Mouse (Mus musculus) megakaryocyte-erythroid progenitor cell, adult 5-6 weeks (primary cell): ENCODE results near the gene Rec114. TPM values are rescaled to one million over a fixed set of nuclear protein-coding genes. Genes with fewer than 3 reads are reported as not detected.

Experiments
- ATAC-seq: replicated peaks from 2 replicates; pipeline ENCODE4 v1.8.0; 2016; ENCODE audit warnings: mild to moderate bottlenecking, inconsistent platforms; ENCODE audit not compliant: severe bottlenecking, poor library complexity, low FRiP score, low TSS enrichment
- total RNA-seq, 2 experiments: library from RNA; stranded (forward) in 1 of 2; stranded (reverse) in 1 of 2; fragments of 200-1000, 215-1000 nt in 1 of 2; fragments of >200 nt in 1 of 2; fragmentation: Nextera tagmentation in 1 of 2; gene quantifications; 2 replicates each; pipeline ENCODE4 v1.2.3; 2014 to 2017

Rec114 gene
- total RNA-seq (2014; fragmentation: Nextera tagmentation) (15.3 and 34.7 TPM in 2 replicates), total RNA-seq (2017) (36.9 and 51.4 TPM in 2 replicates)

DNA sequence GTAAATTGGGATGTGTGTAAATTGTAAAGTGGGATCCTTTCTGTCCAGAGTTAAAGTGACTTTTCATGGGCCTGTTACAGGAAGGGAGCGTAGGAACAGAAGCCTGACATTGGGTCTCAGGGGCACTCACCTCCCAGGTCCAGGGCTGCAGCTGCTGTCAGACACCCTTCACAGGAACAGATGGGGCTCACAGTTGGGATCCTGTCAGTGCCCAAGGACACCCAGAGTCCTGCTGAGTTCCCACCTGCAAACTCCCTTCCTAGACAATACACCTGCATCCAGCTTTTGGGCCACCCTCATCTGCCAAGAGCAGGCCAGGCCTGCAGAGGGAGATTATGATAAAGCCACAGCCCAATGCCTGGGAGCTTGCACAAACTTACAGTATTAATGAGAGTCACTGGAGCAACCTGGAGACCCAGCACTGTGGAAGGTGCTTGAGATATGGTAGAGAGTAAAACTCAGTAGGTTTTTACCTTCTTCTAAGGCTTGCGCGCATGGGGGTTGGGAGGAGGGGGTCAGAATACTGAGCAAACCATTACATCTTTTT lies at the start of gene Rec114:
TSS of gene Rec114 (minus strand) at position 263 of the 547 bp plus-strand sequence.
- ATAC-seq = peak; percentile 72

DNA sequence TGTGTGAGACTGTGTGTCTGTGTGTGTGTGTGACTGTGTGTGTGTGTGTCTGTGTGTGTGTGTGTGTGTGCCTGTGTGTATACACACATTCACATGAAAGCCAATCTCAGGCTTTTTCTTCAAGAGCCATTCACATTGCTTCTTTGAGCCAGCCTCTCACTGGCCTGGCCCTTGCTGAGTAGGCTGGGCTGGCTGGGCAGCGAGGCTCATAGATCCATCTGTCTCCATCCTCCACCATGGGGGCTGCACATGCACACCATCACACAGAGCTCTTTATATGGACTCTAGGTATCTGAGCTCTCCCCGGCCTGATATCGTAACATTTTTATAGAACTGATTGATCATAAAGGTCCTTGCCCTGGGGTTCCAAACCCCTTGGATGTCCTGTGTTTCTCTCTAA lies 45.7 kb upstream of the Rec114 start:
- no peak for ATAC-seq

DNA sequence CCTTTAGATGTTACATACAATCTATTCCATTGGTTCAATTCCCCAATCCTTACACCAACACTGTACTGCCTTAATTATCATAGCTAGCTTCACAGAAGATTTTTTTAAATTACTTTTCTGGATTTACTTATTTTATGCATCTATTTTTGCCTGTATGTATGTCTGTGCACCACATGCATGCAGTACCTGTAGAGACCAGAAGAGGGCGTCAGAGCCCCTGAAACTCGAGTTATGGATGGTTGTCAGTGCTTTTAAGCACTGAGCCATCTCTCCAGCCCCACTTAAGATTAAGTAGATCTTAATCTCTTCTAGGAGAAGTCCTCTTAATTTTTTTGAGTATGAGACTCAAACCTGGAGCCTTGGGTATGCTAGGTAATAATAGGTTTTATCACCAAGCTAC lies 31.6 kb upstream of the Rec114 start:
- ATAC-seq = no peak

DNA sequence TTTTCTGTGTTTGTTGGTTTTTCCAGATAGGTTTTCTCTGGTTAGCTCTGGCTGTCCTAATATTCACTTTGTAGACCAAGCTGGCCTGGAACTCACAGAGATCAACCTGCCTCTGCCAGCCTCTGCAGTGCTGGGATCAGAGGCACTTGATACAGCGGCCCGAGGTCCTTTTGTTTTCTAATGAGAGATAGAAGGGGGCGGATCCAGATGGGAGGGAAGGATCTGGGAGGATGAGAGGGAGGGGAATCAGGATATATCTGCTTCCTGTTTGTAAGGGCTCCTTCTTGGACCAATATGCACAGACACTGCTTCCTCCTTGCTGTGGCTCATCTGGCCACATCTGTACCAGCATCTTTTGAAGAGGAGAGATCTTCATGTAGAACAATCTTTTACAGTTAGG lies 31.0 kb upstream of the Rec114 start:
- no peak for ATAC-seq

DNA sequence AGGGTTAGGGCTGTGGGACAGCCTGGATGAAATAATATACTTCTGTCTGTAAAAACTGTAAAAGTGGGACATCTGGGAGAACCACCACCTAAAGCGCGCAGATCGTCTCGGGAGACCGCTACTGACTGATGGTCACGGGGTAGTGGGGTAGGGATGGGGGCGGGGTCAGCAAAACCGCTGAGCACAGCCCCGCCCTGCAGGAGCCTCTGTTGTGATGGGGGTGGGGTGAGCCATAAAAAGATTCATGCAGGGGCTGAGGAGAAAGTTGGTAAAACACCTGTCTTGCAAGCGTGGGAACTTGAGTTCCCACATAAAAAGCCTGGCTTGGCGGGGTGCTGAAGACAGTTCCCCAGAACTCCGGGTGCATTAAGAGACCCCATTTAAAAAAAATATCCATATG lies 26.2 kb upstream of the Rec114 start:
- no peak for ATAC-seq

DNA sequence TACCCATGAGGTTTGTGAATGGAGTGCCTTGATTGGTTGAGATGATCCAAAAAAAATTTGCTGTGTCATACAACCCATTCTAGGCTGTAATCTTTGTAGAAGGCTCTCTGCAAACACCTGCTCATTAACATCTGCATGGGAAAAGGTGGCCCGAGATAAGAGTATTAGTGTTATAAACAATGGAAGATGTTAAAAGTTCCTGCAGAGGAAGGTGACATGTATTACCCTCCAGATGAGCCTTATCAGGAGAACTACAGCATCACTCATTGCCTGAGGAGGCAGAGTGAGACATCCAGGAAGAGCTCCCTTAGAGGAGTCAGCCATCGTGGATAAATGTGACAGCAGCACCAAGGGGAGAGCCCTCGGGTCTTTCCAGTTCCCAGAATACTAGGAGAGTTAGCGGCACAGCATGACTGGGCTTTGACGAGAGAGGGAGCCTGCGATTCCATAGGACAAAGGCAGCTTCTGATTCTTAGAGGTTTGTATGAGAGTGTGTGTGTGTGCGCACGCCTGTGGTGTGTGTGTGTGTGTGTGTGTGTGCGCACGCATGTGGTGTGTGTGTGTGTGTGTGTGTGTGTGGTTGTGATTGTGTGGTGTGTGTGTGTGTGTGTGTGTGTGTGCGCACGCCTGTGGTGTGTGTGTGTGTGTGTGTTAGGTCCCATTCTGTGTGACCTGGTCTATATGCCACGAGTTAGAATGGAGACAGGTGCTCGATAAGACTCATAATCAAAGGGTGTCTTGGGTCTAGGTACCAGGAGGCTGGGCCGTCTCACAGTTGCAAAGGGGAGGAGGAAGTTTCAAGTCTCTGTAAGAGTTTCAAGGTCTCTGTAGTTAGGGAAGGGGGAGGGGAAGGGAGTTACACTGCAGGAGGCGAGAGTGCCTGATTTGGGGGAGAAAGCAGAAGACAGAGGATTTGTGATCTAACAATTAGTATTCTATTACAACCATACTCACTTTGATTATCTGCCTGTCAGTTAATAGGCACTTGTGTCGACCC lies 23.5 kb upstream of the Rec114 start:
- ATAC-seq = peak; percentile 70

DNA sequence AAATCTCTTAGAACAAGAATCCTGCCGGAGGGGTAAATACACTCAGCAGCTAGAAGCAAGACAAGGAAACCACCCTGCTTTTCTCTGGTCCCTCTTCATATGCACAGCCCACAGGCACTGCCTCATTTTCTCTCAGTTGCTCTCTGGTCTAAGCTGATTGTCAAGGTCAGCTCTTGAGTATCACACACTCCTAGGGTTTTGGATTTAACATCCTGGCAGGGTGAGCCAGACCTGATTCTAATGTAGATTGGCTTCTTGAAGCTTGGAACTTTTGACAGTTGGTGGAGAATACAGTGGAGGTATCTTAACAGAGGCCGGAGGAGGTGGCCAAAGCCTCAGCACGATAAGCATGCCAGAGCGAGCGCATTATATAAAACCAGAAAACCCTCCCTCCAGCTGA lies 20.6 kb upstream of the Rec114 start:
- no peak for ATAC-seq

DNA sequence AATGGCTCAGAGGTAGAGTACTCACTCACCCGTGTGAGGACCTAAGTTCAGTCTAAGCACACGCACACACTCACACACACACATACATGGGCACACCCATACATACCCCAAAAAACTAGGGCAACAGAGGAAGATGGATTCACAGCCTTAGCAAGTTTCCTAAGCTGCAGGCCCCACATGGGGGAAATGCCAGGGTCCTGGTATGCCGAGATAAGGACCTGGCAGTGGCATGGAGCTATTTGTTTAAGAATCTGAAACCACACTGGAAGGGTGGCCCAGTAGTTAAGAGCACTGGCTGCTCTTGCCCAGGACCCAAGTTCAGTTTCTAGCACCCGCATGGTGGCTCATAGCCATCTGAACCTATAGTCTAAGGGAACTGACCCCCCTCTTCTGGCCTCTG lies 19.4 kb upstream of the Rec114 start:
- no peak for ATAC-seq

DNA sequence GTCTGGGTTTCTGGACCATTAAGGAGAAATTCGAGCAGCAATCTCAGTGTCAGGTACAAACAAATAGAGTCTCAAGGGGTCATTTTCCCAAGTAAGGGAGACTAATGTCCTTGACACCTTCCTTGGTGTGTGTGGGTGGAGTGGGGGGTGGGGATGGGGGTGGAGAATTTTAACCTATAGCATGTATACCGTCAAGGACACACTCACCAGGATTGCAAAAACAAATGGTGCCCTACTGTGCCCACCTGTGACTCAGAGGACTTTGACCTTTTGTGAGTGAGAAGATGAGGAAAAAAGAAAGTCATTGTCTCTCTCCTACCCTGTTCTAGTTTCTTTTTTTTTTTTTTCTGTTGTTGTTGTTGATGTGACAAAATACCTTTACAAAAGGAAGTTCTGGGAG lies 18.3 kb upstream of the Rec114 start:
- ATAC-seq = no peak

DNA sequence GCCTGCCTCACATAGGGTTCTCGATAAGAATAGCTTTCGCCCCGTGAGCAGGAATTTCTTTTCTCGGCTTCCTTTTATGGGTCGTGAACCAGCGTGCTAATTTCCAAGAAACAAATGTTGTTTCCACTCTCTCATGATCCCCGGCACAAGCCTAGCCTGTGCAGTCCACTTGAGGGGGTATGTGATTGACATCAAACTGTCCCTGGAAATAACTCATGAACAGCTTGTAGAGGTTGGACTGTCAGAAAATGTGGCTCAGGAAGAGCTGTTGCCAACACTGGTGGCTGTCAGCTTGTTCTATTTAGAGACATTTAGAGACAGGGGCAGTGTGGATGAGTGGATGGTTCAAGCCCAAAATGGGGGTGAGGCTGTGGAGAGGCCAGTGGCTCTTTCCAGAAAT lies 15.0 kb upstream of the Rec114 start:
- ATAC-seq = no peak

DNA sequence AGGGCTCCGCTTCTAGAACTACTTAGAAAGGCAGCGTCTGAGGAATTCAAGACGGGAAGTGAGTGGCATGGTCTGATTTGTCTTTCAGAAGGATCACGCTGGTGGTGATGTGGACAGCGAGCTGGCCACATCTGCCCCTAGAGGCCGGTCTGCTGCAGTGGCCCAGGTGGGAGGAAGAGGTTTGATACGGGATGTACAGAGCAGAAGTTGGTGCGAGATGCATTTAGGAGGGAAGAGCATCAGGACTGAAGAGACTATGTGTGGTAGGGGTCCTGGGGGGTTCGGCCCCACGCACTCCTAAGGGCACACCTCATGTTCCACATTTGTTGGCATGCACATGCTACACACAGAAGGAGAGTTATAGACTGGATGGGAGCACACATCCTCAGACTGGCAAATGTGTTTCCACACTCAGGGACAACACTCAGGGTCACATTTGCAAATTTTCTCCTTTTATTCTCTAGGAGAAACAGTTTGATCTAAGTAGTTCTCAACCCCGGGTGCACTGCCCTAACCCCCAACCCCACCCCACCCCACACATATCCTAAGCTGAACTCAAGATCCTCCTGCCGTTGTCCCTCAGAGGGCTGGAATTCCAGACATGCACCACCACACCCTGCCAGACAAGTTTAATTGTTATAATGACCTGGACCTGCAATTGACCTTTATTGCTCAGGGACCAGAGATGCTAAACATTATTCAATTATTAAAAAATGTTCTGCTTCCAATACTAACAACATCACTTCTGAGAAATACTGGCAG lies 12.8 kb upstream of the Rec114 start:
- ATAC-seq = no peak

DNA sequence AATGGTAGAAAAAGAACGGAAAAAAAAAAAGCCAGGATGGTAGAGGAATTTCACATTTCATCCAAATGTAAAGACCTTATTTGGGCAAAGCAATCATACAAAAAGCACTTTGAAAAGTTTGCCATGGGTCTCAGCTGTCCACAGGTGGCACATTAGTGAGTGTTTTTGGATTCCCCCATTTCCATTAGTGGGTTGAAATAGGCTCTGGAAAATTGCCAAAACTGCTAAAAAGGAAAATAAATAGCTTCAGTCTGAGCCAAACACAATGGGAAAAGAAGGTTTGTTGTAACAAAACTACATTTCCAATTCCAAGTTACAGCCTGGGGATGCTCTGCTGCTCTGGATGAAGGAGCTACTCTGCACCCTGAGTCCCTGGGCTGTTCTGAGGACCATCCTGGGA lies 9.8 kb upstream of the Rec114 start:
- no peak for ATAC-seq

DNA sequence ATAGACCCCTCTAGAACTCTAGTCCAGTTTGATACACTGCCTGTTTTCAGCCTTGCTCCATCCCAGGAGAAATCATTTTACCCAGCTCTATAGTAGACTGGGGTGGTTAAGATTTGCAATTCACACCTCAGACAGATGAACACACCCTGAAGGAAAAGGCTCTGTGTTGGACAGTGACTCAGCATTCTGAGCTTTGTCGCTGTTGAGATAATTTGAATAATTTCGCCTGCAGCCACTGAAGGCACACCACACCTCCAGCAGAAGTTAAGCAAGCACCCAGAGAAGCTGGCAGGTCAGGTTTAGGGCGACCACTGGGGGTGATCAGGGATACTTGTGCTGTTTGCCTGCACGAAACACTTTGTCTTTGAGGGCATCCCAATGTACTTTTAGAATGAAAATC lies 4.4 kb upstream of the Rec114 start:
- peak; percentile 63 for ATAC-seq

DNA sequence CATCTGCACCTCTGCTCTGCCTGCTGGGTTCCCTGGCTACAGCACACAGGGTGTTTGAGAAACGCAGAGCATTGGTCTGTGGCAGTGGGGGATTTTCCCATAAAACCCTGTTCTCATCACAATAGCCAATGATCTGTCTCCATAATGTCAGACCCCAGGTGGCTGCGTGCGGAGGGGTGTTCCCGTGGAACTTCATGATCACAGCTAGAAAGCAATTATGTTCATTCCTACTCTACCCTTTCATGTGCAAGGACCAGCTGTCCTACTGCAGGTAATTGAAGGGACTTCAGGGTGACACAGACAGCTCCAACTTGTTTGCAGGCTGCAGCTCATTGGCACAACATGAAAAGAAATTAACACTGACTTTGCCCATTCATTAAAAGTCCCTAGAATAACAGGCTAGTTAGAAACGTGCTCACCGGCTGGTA lies 3.6 kb upstream of the Rec114 start:
- no peak for ATAC-seq

DNA sequence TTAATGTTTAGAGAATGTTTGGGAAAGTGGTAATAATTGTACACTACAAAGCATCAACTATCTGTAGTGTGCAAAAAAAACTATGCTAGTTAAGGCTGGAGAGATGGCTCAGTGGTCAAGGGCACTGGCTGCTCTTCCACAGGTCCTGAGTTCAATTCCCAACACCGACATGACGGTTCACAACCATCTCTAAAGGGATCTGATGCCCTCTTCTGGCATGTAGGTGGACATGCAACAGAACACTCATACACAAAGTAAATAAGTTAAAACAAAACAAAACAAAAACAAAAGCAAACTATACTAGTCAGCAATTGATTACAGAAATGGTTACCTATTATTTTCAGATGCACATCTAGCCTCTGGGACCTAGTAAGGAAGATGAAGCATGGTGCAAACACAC lies 1.1 kb downstream of the Rec114 start:
- no peak for ATAC-seq

DNA sequence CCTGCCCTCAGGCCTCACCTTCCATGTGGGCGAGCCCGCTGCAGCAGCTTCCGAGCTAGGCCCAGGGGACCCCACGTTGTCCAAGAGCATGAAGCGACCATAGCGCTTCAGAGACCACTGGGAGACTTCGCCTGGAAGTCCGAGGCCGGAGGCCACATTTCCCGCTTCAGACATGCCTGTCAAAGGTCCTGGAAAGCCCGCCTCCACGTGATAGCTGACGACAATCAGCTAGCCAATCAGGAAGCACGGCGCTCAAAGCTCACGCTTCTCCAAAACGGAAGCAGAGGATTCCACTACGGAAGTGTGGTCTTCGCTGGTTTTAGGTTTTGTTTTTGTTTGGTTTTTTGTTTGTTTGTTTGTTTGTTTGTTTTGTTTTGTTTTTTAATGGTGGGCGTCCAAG lies 2.4 kb downstream of the Rec114 start:
- ATAC-seq = no peak

DNA sequence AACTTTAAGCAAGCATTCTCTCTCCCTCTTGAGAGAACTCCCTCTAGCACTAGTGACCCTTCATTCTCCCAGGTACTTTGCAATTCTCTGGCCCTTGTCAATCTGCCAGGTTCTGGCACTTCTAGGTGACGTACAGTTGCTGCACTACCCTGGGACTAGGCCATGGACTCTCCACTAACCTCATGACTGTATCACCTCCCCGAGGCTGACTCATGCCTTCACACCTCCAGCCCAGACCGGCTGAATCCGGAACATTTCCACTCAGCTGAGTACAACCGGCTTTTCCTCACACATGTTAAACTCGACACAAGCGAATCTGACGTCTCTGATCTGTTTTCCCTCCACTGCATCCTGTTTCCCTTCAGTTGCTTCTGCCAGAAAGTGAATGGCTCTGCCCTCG lies 4.0 kb downstream of the Rec114 start:
- no peak for ATAC-seq

DNA sequence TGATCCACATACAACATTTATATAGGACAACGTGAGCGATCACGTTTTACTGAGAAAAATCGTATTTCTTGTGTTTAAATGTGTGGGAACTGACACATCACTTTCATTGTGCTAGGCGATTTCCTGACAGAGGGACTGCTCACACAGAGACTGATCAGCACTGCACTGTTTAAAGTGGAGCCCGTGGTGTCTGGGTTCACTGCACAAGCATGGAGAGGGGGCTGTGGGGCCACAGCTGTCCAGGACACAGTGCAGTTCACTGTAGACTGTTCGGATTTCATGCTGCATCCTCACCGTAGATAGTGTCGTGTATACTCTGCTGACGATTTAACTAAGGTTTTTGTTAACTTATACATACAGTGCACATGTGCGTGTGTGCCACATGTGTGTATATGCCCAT lies 20.6 kb downstream of the Rec114 start:
- ATAC-seq = no peak

DNA sequence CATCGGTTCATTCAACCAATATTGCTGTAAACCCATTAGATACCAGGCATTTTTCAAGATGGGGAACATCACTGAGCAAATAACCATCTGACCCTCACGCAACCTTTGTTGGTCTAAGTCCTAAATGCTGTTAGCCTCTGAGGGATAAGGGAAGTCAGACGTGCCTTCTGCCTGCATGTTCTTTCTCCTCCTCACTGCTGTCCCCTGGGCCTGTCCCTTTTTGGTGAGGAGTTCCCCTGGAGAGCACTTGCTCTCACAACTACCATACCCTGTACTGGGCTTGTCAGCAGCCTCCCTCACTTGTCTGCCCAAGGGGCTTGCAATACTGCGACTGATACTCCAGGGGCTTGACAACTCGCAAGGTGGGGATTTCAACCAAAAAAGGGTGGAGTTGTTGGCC lies 21.6 kb downstream of the Rec114 start:
- ATAC-seq = no peak

DNA sequence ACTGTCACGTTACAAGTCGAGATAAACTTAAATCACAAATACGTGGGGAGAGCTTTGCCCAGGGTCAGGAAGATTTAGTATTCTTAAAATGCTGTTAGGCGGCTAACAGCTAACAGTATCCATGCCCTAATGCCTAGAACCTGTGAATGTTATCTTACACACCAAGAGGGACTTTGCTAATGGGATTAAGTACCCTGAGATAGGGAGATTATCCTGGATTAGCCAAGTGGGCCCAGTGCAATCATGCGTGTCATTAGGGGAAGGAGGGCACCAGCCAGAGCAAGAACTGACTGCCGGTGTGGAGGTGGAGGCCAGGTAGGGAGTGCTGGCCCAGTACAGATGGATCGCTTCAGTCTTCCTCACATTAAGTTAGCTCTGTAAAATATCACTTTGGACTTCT lies 22.7 kb downstream of the Rec114 start:
- no peak for ATAC-seq
